Mouse (Mus musculus) liver, embryonic 14.5 days (tissue): ENCODE data around the gene Capg.

Source experiments
- CTCF ChIP-seq: IDR thresholded peaks from 2 replicates; pipeline ENCODE4 v1.5.1; 2016; ENCODE audit warnings: antibody characterized with exemption, low read depth, control low read depth
- EP300 ChIP-seq: IDR thresholded peaks from 2 replicates; pipeline ENCODE4 v1.6.1; 2016; ENCODE audit warnings: antibody characterized with exemption, low read depth

GRCm38 (mm10) chr6:72581625-72582382 lies 37.6 kb downstream of the Capg start:
- TF ChIP-seq CTCF (no peak), EP300 (no peak)
